Mouse (Mus musculus): Measurements from ENCODE around the gene Sirt2.
A peak's percentile ranks its signal among the peaks of the same experiment; 100 is the strongest.

GRCm38 (mm10) chr7:28795832-28796231 lies 29.3 kb downstream of the Sirt2 start:
- no peak for TF ChIP-seq CTCF (conservative IDR thresholded peaks at IDR 0.05 in 1 of 2, IDR thresholded peaks at IDR 0.05 in 1 of 2; ENCODE audit: low read depth in 2 of 2, low read length in 2 of 2)
- peak; percentile 83 for TF ChIP-seq NELFE (IDR thresholded peaks at IDR 0.05; ENCODE audit: low read depth, low read length)
- TF ChIP-seq POLR2A (IDR thresholded peaks at IDR 0.05; ENCODE audit: low read depth, low read length) = peak; percentile 80
- TF ChIP-seq USF2 (conservative IDR thresholded peaks at IDR 0.05; ENCODE audit: low read depth, low read length) = no peak
- peak; percentile 80 for TF ChIP-seq TCF12 (IDR thresholded peaks at IDR 0.05; ENCODE audit: low read depth, low read length)
- TF ChIP-seq EP300 (IDR thresholded peaks at IDR 0.05; ENCODE audit: low read length) = no peak
